Mouse (Mus musculus) forebrain, embryonic 16.5 days (tissue): ENCODE data around the gene Psapl1. TPM values are rescaled to one million over a fixed set of nuclear protein-coding genes. Genes with fewer than 3 reads are reported as not detected.

ENCODE experiments used
- ATAC-seq: fragments of 200-750 bp; cut with Nextera tagmentation; 2 replicates; pipeline ENCODE4 v1.8.0; 2017; ENCODE audit warnings: mild to moderate bottlenecking, moderate library complexity
- H3K27ac ChIP-seq: fragments of 300-500 bp; sonication (generic); 2 replicates; pipeline ENCODE4 v1.5.1; 2014; ENCODE audit warnings: low read length, control low read depth
- H3K27me3 ChIP-seq: fragments of 300-500 bp; sonication (generic); replicated peaks from 2 replicates; pipeline ENCODE4 v1.6.1; 2014; ENCODE audit warnings: low read length; ENCODE audit not compliant: control insufficient read depth, insufficient read depth
- H3K36me3 ChIP-seq: fragments of 300-500 bp; sonication (generic); 2 replicates; pipeline ENCODE4 v1.6.1; 2014; ENCODE audit not compliant: control insufficient read depth, insufficient read depth
- H3K4me1 ChIP-seq: fragments of 300-500 bp; sonication (generic); replicated peaks from 2 replicates; pipeline ENCODE4 v1.6.1; 2014; ENCODE audit warnings: low read length; ENCODE audit not compliant: control insufficient read depth, insufficient read depth
- H3K4me2 ChIP-seq: fragments of 300-500 bp; sonication (generic); 2 replicates; pipeline ENCODE4 v1.6.1; 2014; ENCODE audit warnings: mild to moderate bottlenecking, low read length, control low read depth
- H3K4me3 ChIP-seq: fragments of 300-500 bp; sonication (generic); replicated peaks from 2 replicates; pipeline ENCODE4 v1.5.1; 2014; ENCODE audit warnings: mild to moderate bottlenecking, low read length, control low read depth
- H3K9ac ChIP-seq: fragments of 300-500 bp; sonication (generic); replicated peaks from 2 replicates; pipeline ENCODE4 v1.6.1; 2014; ENCODE audit warnings: low read depth, low read length, control low read depth
- H3K9me3 ChIP-seq: fragments of 300-500 bp; sonication (generic); 2 replicates; pipeline ENCODE4 v1.6.1; 2016; ENCODE audit warnings: low read length; ENCODE audit not compliant: control insufficient read depth
- WGBS: fragments of 180-500 bp; shearing (Covaris S2); extraction: QIAGEN DNeasy Blood & Tissue Kit; methylation state at CpG from one replicate; pipeline ENCODE4 v1.1.7; 2014; 5-methylcytosine and 5-hydroxymethylcytosine counted together
- polyA plus RNA-seq: library from polyadenylated mRNA; unstranded; fragments of >200 nt; fragmentation: Nextera tagmentation; extraction: Ambion mirVana; gene quantifications from 2 replicates; pipeline ENCODE4 v1.2.1, GENCODE M21; 2015

The Psapl1 gene
- polyA plus RNA-seq, 1 experiment from 2014 or later = 0.08 TPM

- H3K36me3 ChIP-seq = no peaks in the 10 kb centered on the region
- no peak overlapping the region for H3K9ac ChIP-seq
- no peak for ATAC-seq
- H3K4me1 ChIP-seq = peaks cover 6% of the 10 kb centered on the region; the same call in 1 of the 2 replicates
- no peak overlapping the region for H3K4me3 ChIP-seq
- no peaks in the 10 kb centered on the region for H3K9me3 ChIP-seq
- no peaks in the 10 kb centered on the region for H3K27me3 ChIP-seq
- 62% methylated on average over 7 of the region's 7 CpGs for WGBS
- H3K4me2 ChIP-seq = no peak overlapping the region
- no peak overlapping the region for H3K27ac ChIP-seq
Measured at GRCm38 (mm10) chr5:36178215-36178614, 25.6 kb upstream of the Psapl1 start.

GRCm38 (mm10) chr5:36178785-36179184 is 25.0 kb upstream of the Psapl1 start:
- Histone ChIP-seq H3K4me3 (no peak overlapping the region), H3K36me3 (no peaks in the 10 kb centered on the region), H3K27me3 (no peaks in the 10 kb centered on the region), H3K9ac (no peak overlapping the region), H3K4me2 (no peak overlapping the region), H3K4me1 (peaks cover 6% of the 10 kb centered on the region; the same call in 1 of the 2 replicates), H3K27ac (no peak overlapping the region), H3K9me3 (no peaks in the 10 kb centered on the region)
- 92% methylated on average over 3 of the region's 3 CpGs for WGBS
- ATAC-seq = no peak

- Histone ChIP-seq H3K4me3 (no peak overlapping the region), H3K9me3 (no peaks in the 10 kb centered on the region), H3K9ac (no peak overlapping the region), H3K4me2 (no peak overlapping the region), H3K36me3 (no peaks in the 10 kb centered on the region), H3K4me1 (peaks cover 6% of the 10 kb centered on the region; the same call in 1 of the 2 replicates), H3K27me3 (no peaks in the 10 kb centered on the region), H3K27ac (no peak overlapping the region)
- WGBS = 95% methylated on average over 5 of the region's 5 CpGs
- ATAC-seq = no peak
Measured at GRCm38 (mm10) chr5:36179708-36180107, 24.1 kb upstream of the Psapl1 start.

GRCm38 (mm10) chr5:36182326-36182725 is 21.5 kb upstream of the Psapl1 start:
- ATAC-seq = no peak
- H3K9ac ChIP-seq = no peak overlapping the region
- no peak overlapping the region for H3K4me3 ChIP-seq
- no peaks in the 10 kb centered on the region for H3K9me3 ChIP-seq
- WGBS = 79% methylated on average over 7 of the region's 7 CpGs
- no peak overlapping the region for H3K4me2 ChIP-seq
- no peaks in the 10 kb centered on the region for H3K36me3 ChIP-seq
- no peaks in the 10 kb centered on the region for H3K27me3 ChIP-seq
- no peaks in the 10 kb centered on the region for H3K4me1 ChIP-seq
- no peak overlapping the region for H3K27ac ChIP-seq

GRCm38 (mm10) chr5:36186294-36187053 is 17.3 kb upstream of the Psapl1 start:
- Histone ChIP-seq H3K36me3 (no peaks in the 10 kb centered on the region), H3K9ac (no peak overlapping the region), H3K27ac (no peak overlapping the region), H3K4me3 (no peak overlapping the region), H3K9me3 (no peaks in the 10 kb centered on the region), H3K4me1 (no peaks in the 10 kb centered on the region), H3K27me3 (no peaks in the 10 kb centered on the region), H3K4me2 (no peak overlapping the region)
- ATAC-seq = no peak
- 62% methylated on average over 8 of the region's 8 CpGs for WGBS

- H3K4me2 ChIP-seq = no peak overlapping the region
- ATAC-seq = no peak
- H3K36me3 ChIP-seq = no peaks in the 10 kb centered on the region
- 92% methylated on average over 4 of the region's 4 CpGs for WGBS
- H3K9ac ChIP-seq = no peak overlapping the region
- H3K4me3 ChIP-seq = no peak overlapping the region
- no peaks in the 10 kb centered on the region for H3K4me1 ChIP-seq
- H3K27ac ChIP-seq = no peak overlapping the region
- no peaks in the 10 kb centered on the region for H3K9me3 ChIP-seq
- no peaks in the 10 kb centered on the region for H3K27me3 ChIP-seq
Measured at GRCm38 (mm10) chr5:36188310-36188709, 15.5 kb upstream of the Psapl1 start.

GRCm38 (mm10) chr5:36191285-36191684 is 12.5 kb upstream of the Psapl1 start:
- Histone ChIP-seq H3K27ac (no peak overlapping the region), H3K4me2 (no peak overlapping the region), H3K9me3 (no peaks in the 10 kb centered on the region), H3K9ac (no peak overlapping the region), H3K36me3 (no peaks in the 10 kb centered on the region), H3K4me1 (peaks cover 6% of the 10 kb centered on the region), H3K27me3 (no peaks in the 10 kb centered on the region), H3K4me3 (no peak overlapping the region)
- ATAC-seq = no peak
- WGBS = 93% methylated on average over 4 of the region's 4 CpGs

GRCm38 (mm10) chr5:36191876-36192275 is 11.9 kb upstream of the Psapl1 start:
- ATAC-seq = no peak
- H3K27ac ChIP-seq = no peak overlapping the region
- WGBS = 96% methylated on average over 3 of the region's 3 CpGs

GRCm38 (mm10) chr5:36192677-36193076 is 11.1 kb upstream of the Psapl1 start:
- no peak overlapping the region for H3K4me3 ChIP-seq
- no peaks in the 10 kb centered on the region for H3K27me3 ChIP-seq
- 80% methylated on average over 2 of the region's 2 CpGs for WGBS
- H3K9me3 ChIP-seq = no peaks in the 10 kb centered on the region
- H3K4me2 ChIP-seq = no peak overlapping the region
- H3K36me3 ChIP-seq = no peaks in the 10 kb centered on the region
- H3K27ac ChIP-seq = no peak overlapping the region
- ATAC-seq = no peak
- H3K9ac ChIP-seq = no peak overlapping the region
- peaks cover 6% of the 10 kb centered on the region for H3K4me1 ChIP-seq

More at GRCm38 (mm10) chr5:36191876-36192275, 11.9 kb upstream of the Psapl1 start:
- Histone ChIP-seq H3K36me3 (no peaks in the 10 kb centered on the region), H3K4me2 (no peak overlapping the region), H3K27me3 (no peaks in the 10 kb centered on the region), H3K4me3 (no peak overlapping the region), H3K9me3 (no peaks in the 10 kb centered on the region), H3K4me1 (peaks cover 6% of the 10 kb centered on the region), H3K9ac (no peak overlapping the region)
